Mouse (Mus musculus) testis, adult 2 months (tissue): Measurements from ENCODE around the gene Kcnip1. TPM values are rescaled to one million over a fixed set of nuclear protein-coding genes. Genes with fewer than 3 reads are reported as not detected.

Experiments
- H3K27ac ChIP-seq: fragments of 200-500 bp; 2 replicates; pipeline ENCODE4 v1.5.1; 2012; ENCODE audit warnings: low read depth, low read length; ENCODE audit not compliant: control insufficient read depth, insufficient read depth
- H3K27me3 ChIP-seq: fragments of 200-500 bp; 2 replicates; pipeline ENCODE4 v1.6.1; 2012; ENCODE audit warnings: mild to moderate bottlenecking, low read length, moderate library complexity; ENCODE audit not compliant: control insufficient read depth, insufficient read depth
- H3K36me3 ChIP-seq: fragments of 200-500 bp; 2 replicates; pipeline ENCODE4 v1.6.1; 2012; ENCODE audit warnings: mild to moderate bottlenecking, low read length; ENCODE audit not compliant: control insufficient read depth, insufficient read depth
- H3K4me1 ChIP-seq: fragments of 200-500 bp; 2 replicates; pipeline ENCODE4 v1.6.1; 2012; ENCODE audit warnings: low read length; ENCODE audit not compliant: control insufficient read depth, insufficient read depth
- H3K4me3 ChIP-seq: fragments of 200-500 bp; 2 replicates; pipeline ENCODE4 v1.5.1; 2012; ENCODE audit warnings: low read depth, mild to moderate bottlenecking, low read length, moderate library complexity, mixed read lengths; ENCODE audit not compliant: control insufficient read depth
- CTCF ChIP-seq: fragments of 200-500 bp; IDR thresholded peaks from 2 replicates; pipeline ENCODE4 v1.5.1; 2012; ENCODE audit warnings: low read depth, mild to moderate bottlenecking, inconsistent platforms, low read length, moderate library complexity; ENCODE audit not compliant: control insufficient read depth, insufficient read depth, insufficient replicate concordance
- POLR2A ChIP-seq: fragments of 200-500 bp; IDR thresholded peaks from 2 replicates; pipeline ENCODE4 v1.6.1; 2012; ENCODE audit warnings: low read depth, mild to moderate bottlenecking, inconsistent platforms, low read length, moderate library complexity; ENCODE audit not compliant: control insufficient read depth
- polyA plus RNA-seq: library from polyadenylated mRNA; depleted of rRNA; stranded (reverse); fragments of >200 nt; gene quantifications from 2 replicates; pipeline ENCODE4 v1.2.3, GENCODE M21; 2012

Kcnip1 gene
- polyA plus RNA-seq, 1 experiment = 1.6 TPM

GRCm38 (mm10) chr11:34025091-34025490 is 32.1 kb upstream of the Kcnip1 start:
- TF ChIP-seq POLR2A (no peak), CTCF (no peak)

GRCm38 (mm10) chr11:34012007-34012652 is 19.2 kb upstream of the Kcnip1 start:
- Histone ChIP-seq H3K27me3 (no peaks in the 10 kb centered on the region), H3K27ac (no peak overlapping the region; the same call in 1 of the 2 replicates), H3K36me3 (no peaks in the 10 kb centered on the region), H3K4me3 (no peak overlapping the region), H3K4me1 (no peaks in the 10 kb centered on the region; the same call in none of the 2 replicates)
- TF ChIP-seq CTCF = no peak
- no peak for TF ChIP-seq POLR2A

More at GRCm38 (mm10) chr11:34025091-34025490, 32.1 kb upstream of the Kcnip1 start:
- Histone ChIP-seq H3K36me3 (no peaks in the 10 kb centered on the region), H3K4me1 (no peaks in the 10 kb centered on the region), H3K4me3 (no peak overlapping the region), H3K27me3 (no peaks in the 10 kb centered on the region), H3K27ac (no peak overlapping the region)

GRCm38 (mm10) chr11:34010859-34011172 is 17.9 kb upstream of the Kcnip1 start:
- Histone ChIP-seq H3K27me3 (no peaks in the 10 kb centered on the region), H3K27ac (no peak overlapping the region), H3K4me3 (no peak overlapping the region), H3K4me1 (no peaks in the 10 kb centered on the region; the same call in none of the 2 replicates), H3K36me3 (no peaks in the 10 kb centered on the region)
- no peak for TF ChIP-seq CTCF
- TF ChIP-seq POLR2A = no peak

- no peak overlapping the region for H3K4me3 ChIP-seq
- H3K27ac ChIP-seq = no peak overlapping the region
- no peak for TF ChIP-seq CTCF
- TF ChIP-seq POLR2A = no peak
- no peaks in the 10 kb centered on the region; the same call in none of the 2 replicates for H3K4me1 ChIP-seq
- no peaks in the 10 kb centered on the region for H3K27me3 ChIP-seq
- no peaks in the 10 kb centered on the region for H3K36me3 ChIP-seq
Observed at GRCm38 (mm10) chr11:34010133-34010858, 17.3 kb upstream of the Kcnip1 start.

- no peak for TF ChIP-seq POLR2A
- TF ChIP-seq CTCF = no peak
- no peaks in the 10 kb centered on the region for H3K27me3 ChIP-seq
- H3K4me3 ChIP-seq = no peak overlapping the region
- H3K4me1 ChIP-seq = no peaks in the 10 kb centered on the region; the same call in none of the 2 replicates
- H3K36me3 ChIP-seq = no peaks in the 10 kb centered on the region
- H3K27ac ChIP-seq = no peak overlapping the region
Observed at GRCm38 (mm10) chr11:34009316-34010087, 16.6 kb upstream of the Kcnip1 start.

- Histone ChIP-seq H3K27ac (no peak overlapping the region), H3K36me3 (no peaks in the 10 kb centered on the region), H3K4me3 (peak overlapping the region; percentile 26; the same call in 1 of the 2 replicates), H3K4me1 (no peaks in the 10 kb centered on the region; the same call in none of the 2 replicates), H3K27me3 (no peaks in the 10 kb centered on the region)
- TF ChIP-seq CTCF (peak; percentile 50; the same call in 1 of the 2 replicates), POLR2A (no peak)
Observed at GRCm38 (mm10) chr11:34008702-34009101, 15.8 kb upstream of the Kcnip1 start.

GRCm38 (mm10) chr11:34008214-34008613 is 15.3 kb upstream of the Kcnip1 start:
- Histone ChIP-seq H3K4me3 (peak overlapping the region; percentile 26), H3K36me3 (no peaks in the 10 kb centered on the region), H3K27ac (no peak overlapping the region), H3K4me1 (no peaks in the 10 kb centered on the region; the same call in none of the 2 replicates), H3K27me3 (no peaks in the 10 kb centered on the region)
- TF ChIP-seq POLR2A = no peak
- no peak for TF ChIP-seq CTCF
